Mouse (Mus musculus) erythroid progenitor cell, adult 5-6 weeks (primary cell): Measurements from ENCODE around the gene Ints3. TPM values are rescaled to one million over a fixed set of nuclear protein-coding genes. Genes with fewer than 3 reads are reported as not detected.

ENCODE experiments used
- ATAC-seq: replicated peaks from 2 replicates; pipeline ENCODE4 v1.8.0; 2016; ENCODE audit warnings: moderate number of reproducible peaks, mild to moderate bottlenecking, moderate TSS enrichment, inconsistent platforms; ENCODE audit not compliant: poor library complexity, low FRiP score, severe bottlenecking
- total RNA-seq, 2 experiments: library from RNA; stranded (forward) in 1 of 2; stranded (reverse) in 1 of 2; fragments of 150-400 nt in 1 of 2; fragments of 186-747, 209-891 nt in 1 of 2; gene quantifications; 2 replicates each; pipeline versions ENCODE4 v1.2.3 to v1.2.4; 2015 to 2017; ENCODE audit warnings: low replicate concordance in 2 of 2

Ints3 gene
- total RNA-seq, 2 experiments from 2014 or later = 6.7 to 13.2 TPM

DNA sequence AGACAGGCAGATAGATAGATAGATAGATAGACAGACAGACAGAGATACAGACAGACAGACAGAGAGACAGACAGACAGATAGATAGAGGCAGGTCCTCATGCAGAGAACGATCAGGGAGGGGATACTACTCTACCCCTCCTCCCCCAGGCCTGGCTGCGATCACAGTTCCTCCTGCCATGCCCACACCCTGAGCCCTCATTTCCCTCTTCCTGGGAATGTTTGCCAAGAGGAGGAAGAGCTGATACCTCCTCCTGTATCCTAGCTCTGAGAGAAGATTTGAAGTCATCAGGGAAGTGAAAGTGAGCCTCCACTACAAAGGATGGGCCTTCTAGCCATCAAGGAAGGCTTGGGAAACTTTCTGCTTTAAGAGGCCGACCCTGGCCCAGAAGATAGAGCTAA lies 37.8 kb downstream of the Ints3 start:
- no peak for ATAC-seq

- ATAC-seq = no peak
These were observed 40.8 kb downstream of the Ints3 start for GRCm38 (mm10) chr3:90392661-90393060.

DNA sequence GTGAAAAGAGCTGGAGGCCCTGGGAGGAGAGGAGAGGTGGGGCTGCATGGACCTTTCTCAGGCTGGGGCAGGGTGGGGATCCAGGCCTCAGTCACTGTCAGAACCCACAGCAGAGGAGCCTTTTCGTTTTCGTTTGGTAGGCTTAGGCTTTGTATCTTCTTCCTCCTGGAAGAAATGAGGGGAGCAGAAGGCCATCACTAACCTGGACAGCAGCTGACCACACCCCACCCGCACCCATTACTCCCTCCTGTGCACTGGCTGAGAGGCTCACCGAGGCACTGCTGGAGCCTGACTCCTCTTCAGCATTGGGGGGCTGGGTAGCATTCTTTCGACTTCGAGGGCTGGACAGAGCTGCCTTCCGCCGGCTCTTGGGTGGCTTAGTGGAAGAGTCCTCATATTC lies 41.5 kb downstream of the Ints3 start:
- no peak for ATAC-seq

GRCm38 (mm10) chr3:90391004-90391403 lies 42.4 kb downstream of the Ints3 start:
- no peak for ATAC-seq

DNA sequence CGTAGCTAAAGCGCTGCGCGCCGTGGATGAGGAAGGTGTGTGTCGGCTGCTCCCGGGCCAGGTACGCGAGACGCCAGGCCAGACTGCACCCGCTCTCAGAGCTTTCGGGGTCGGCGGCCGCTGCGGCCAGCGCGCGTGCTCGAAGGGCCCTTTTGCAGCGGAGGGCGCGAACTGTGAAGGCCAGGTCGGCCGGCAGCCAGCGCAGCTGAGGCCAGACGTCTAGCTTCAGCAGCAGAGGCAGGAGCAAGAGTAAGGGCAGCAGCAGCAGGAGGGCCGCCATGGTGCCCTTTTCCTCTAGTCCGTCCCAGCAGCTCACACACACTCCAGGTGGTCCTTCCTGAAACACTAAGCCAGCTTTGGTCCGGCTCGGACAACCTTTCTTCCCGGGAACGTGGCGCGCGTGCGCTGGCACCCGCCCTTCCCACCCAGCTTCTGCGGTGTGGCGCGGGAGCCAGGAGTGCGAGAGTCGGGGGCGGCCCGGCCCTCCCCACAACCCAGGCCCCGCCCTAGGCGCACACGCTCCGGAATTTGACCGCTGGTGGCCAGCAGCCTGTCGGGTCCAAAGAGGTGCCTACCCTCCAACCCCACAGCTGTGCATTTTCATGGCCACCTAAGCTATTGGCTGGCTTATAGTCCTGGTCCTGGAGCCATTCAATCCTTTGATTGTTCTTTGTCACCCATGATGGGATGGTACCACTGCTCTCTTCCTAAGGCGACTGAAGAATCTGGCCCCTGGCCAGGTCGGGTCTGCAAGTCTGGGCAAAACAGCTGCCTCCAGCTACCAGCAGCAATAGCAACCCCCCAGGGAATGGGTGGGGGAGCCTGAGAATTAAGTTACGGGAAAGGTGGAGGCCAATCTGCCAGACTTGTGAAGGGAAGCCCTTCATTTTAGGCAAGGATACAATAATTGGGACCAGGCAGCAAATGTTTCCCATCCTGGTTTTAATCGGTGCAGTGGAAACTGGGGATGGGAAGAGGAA lies 43.6 kb downstream of the Ints3 start, which contains the start of gene Slc27a3:
Slc27a3 (minus strand) TSS at position 428 of the 980 bp plus-strand sequence.
- ATAC-seq = no peak

- no peak for ATAC-seq
These were observed 44.5 kb downstream of the Ints3 start for GRCm38 (mm10) chr3:90388726-90389510.

- no peak for ATAC-seq
These were observed 45.2 kb downstream of the Ints3 start for GRCm38 (mm10) chr3:90388192-90388591.

GRCm38 (mm10) chr3:90387483-90387882 lies 45.9 kb downstream of the Ints3 start:
- ATAC-seq = no peak

DNA sequence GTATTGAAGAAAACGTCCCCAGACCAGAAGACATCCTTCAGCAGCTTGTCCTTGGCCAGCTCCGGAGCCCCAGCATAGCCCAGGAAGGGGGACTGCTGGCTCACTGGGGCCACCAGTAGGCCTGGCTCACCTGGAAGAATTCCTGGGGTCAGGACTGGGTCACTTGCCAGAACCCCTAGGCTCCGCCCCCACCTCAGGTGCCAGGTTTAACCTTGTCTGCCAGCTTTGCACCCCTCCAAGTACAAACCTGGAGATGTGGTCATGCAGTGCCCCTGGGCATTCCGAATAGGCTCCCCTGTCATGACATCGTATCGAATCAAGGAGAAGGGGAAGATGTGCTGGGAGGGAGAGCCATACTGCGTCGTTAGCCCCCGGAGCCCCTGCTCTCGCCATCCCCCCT lies 46.6 kb downstream of the Ints3 start:
- ATAC-seq = no peak

- ATAC-seq = no peak
These were observed 48.5 kb downstream of the Ints3 start for GRCm38 (mm10) chr3:90384851-90385375.

GRCm38 (mm10) chr3:90383690-90384089 lies 49.7 kb downstream of the Ints3 start:
- ATAC-seq = no peak

- ATAC-seq = no peak
These were observed 51.7 kb downstream of the Ints3 start for GRCm38 (mm10) chr3:90381727-90382126.

DNA sequence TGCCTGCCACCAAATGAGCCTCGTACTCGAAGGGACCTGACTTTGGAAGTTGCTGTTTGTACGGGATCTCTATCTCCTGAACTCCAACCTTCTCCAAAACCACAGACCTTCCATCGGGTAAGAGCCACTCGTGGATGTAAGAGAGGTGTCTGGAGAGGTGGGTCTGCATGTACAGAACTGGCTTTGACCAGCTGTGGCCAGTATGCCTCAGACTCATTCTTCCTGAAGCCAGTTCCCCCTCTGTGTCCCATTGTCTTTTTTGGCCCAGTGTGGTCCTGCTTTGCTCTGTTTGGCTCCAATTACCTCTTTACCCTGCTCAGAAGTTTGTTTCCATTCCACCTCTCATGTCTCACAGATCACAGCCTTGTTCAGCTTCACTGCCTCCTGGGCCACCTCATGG lies 54.9 kb downstream of the Ints3 start:
- no peak for ATAC-seq

GRCm38 (mm10) chr3:90376247-90376585 lies 57.2 kb downstream of the Ints3 start:
- no peak for ATAC-seq

GRCm38 (mm10) chr3:90375562-90376246 lies 57.7 kb downstream of the Ints3 start:
- ATAC-seq = no peak

- ATAC-seq = no peak
These were observed 59.1 kb downstream of the Ints3 start for GRCm38 (mm10) chr3:90374368-90374767.

GRCm38 (mm10) chr3:90373432-90374028 lies 59.9 kb downstream of the Ints3 start:
- ATAC-seq = peak; percentile 78

GRCm38 (mm10) chr3:90372817-90373216 lies 60.6 kb downstream of the Ints3 start:
- ATAC-seq = no peak

GRCm38 (mm10) chr3:90371857-90372256 lies 61.6 kb downstream of the Ints3 start:
- no peak for ATAC-seq

DNA sequence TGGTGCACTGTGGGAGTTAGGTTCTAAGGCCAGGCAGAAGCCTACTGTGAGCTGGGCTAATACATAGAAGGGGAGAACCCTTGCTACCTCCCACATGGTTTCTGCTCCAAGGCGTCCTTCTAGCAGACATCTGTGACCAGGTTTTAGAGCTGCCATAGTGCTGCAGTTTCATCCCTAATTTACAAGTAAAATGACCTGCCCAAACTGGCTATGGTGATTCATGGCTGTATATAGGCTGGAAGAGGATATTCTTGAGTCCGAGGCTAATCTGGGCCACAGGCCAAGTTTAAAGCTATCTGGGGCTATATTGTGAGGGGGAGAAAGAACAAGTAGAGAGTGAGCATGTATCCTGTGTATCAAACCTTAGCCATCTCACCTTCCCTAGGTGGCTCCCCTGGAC lies 64.4 kb downstream of the Ints3 start:
- no peak for ATAC-seq
